Mouse (Mus musculus) adrenal gland, adult 18-20 months (tissue): ENCODE results near the gene Tstd3. TPM values are rescaled to one million over a fixed set of nuclear protein-coding genes. Genes with fewer than 3 reads are reported as not detected.

ENCODE experiments used
- DNase-seq, 2 experiments: peaks; one replicate each; pipeline ENCODE4 v3.0.0; 2021 to 2022; ENCODE audit warnings: low spot score in 2 of 2
- long read RNA-seq, 2 experiments: library from polyadenylated mRNA; stranded (forward); transcript quantifications; one replicate each; pipeline ENCODE4 v2.0.0; 2021
- total RNA-seq, 2 experiments: library from RNA; stranded (reverse); gene quantifications; 1 replicate in 1 of 2; 2 replicates in 1 of 2; pipeline ENCODE4 v1.2.3; 2021

Tstd3 gene
- total RNA-seq = 1 to 10 TPM; 8.5 to 9.9 TPM
- long read RNA-seq, experiment 1, transcript Tstd3-201 (4 exons, 1,588 nt) = major isoform, 6 of 6 reads
- long read RNA-seq, experiment 1, partial matches to known transcripts = 0 of 6 reads
- long read RNA-seq, experiment 1, other reads (novel, unspliced or antisense) = 0 of 6 reads
- long read RNA-seq, experiment 2, transcript Tstd3-201 (4 exons, 1,588 nt) = major isoform, 24 of 26 reads
- long read RNA-seq, experiment 2, partial matches to known transcripts = 2 of 26 reads
- long read RNA-seq, experiment 2, other reads (novel, unspliced or antisense) = 0 of 26 reads

- DNase-seq = peak; percentile 67 to 72
Observed at GRCm38 (mm10) chr4:21766863-21767304, at the start of gene Tstd3, which contains the start of gene Usp45. TSS of gene Tstd3 (minus strand) at chr4:21767212. TSS of gene Usp45 (plus strand) at chr4:21767156.

GRCm38 (mm10) chr4:21814029-21814428 is 47.0 kb upstream of the Tstd3 start:
- peak in 1 of 2 experiments; percentile 22 for DNase-seq

GRCm38 (mm10) chr4:21812635-21813034 is 45.6 kb upstream of the Tstd3 start:
- no peak for DNase-seq

GRCm38 (mm10) chr4:21810608-21811007 is 43.6 kb upstream of the Tstd3 start:
- no peak for DNase-seq

GRCm38 (mm10) chr4:21807204-21807603 is 40.2 kb upstream of the Tstd3 start:
- DNase-seq = no peak

- DNase-seq = no peak
Observed at GRCm38 (mm10) chr4:21801620-21802019, 34.6 kb upstream of the Tstd3 start.

GRCm38 (mm10) chr4:21801013-21801412 is 34.0 kb upstream of the Tstd3 start:
- no peak for DNase-seq

GRCm38 (mm10) chr4:21793631-21794030 is 26.6 kb upstream of the Tstd3 start:
- DNase-seq = no peak

GRCm38 (mm10) chr4:21789836-21790235 is 22.8 kb upstream of the Tstd3 start:
- no peak for DNase-seq

- DNase-seq = no peak
Observed at GRCm38 (mm10) chr4:21788903-21789302, 21.9 kb upstream of the Tstd3 start.

- DNase-seq = no peak
Observed at GRCm38 (mm10) chr4:21786268-21786667, 19.3 kb upstream of the Tstd3 start.

GRCm38 (mm10) chr4:21780816-21781726 is 14.1 kb upstream of the Tstd3 start:
- no peak for DNase-seq

GRCm38 (mm10) chr4:21776946-21777265 is 9.9 kb upstream of the Tstd3 start:
- no peak for DNase-seq

- peak; percentile 87 to 90 for DNase-seq
Observed at GRCm38 (mm10) chr4:21776091-21776945, 9.3 kb upstream of the Tstd3 start.

- DNase-seq = no peak
Observed at GRCm38 (mm10) chr4:21772306-21772705, 5.3 kb upstream of the Tstd3 start.

- no peak for DNase-seq
Observed at GRCm38 (mm10) chr4:21771064-21771463, 4.1 kb upstream of the Tstd3 start.

- DNase-seq = peak in 1 of 2 experiments; percentile 7
Observed at GRCm38 (mm10) chr4:21766171-21766862, 695 bp downstream of the Tstd3 start.

- DNase-seq = no peak
Observed at GRCm38 (mm10) chr4:21763827-21764226, 3.2 kb downstream of the Tstd3 start.

GRCm38 (mm10) chr4:21761416-21762160 is 5.4 kb downstream of the Tstd3 start:
- no peak for DNase-seq

- no peak for DNase-seq
Observed at GRCm38 (mm10) chr4:21758860-21759259, 8.2 kb downstream of the Tstd3 start.
